Mouse (Mus musculus) adipocyte (in vitro differentiated cells): ENCODE results near the gene Fabp7.

Source experiments
- DNase-seq: peaks from one replicate; pipeline ENCODE4 v3.0.0-alpha.2; 2016; ENCODE audit warnings: low spot score

The Fabp7 gene

GRCm38 (mm10) chr10:57799486-57799885 lies 14.8 kb downstream of the Fabp7 start:
- no peak for DNase-seq

DNA sequence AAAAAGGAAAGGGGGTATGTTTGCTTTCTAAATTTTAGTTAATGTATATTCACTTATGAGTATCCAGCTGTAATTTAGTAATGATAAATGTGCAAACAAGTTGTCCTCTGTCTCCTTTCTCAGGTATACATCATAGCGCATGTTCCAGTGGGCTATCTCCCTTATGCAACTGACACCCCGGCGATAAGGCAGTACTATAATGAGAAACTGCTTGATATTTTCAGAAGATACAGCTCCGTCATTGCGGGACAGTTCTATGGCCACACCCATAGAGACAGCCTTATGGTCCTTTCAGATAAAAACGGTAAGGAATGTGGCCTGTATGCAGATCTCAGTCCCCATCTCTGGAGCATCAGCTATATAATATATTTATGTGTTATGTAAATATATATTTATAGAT lies 23.1 kb downstream of the Fabp7 start:
- no peak for DNase-seq

GRCm38 (mm10) chr10:57812161-57812856 lies 27.6 kb downstream of the Fabp7 start:
- no peak for DNase-seq

DNA sequence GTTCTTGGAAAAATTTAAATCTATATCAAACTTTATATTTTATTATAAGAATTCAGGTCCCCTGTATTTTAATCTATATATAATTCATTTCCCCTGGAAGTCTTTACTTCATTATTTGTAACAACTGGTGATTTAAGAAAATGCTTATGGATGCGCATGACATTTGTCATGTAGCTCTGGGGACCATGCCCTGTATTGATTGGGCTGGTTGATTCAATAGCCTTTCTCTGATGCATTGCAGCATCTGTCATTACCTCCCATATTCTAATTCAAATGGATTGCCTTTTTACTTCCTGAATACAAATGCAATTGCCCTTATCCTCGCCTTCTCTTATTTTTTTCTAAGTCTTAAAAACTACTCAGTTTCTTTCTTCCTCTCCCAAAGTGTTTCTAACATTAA lies 29.6 kb downstream of the Fabp7 start:
- no peak for DNase-seq

DNA sequence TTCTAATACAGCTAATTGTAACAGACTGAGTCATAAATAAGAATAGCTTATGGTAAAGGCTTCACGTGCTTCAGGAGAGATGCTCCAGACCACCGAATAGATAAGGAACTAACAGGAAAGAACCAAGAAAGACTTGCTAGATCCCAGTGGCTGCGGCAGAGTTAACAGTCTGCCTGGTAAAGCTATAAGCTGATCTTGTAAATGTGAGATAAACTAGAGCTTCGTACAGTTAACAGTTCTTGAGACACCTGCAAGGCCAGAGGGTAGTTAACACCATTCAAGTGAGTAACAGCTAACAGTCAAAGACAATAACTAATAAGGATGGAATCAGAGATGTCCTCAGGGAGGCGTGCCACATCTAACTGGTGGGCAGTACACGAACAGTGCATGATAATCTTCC lies 31.2 kb downstream of the Fabp7 start:
- no peak for DNase-seq

GRCm38 (mm10) chr10:57819209-57819608 lies 34.5 kb downstream of the Fabp7 start:
- no peak for DNase-seq

- no peak for DNase-seq
These were observed 37.8 kb downstream of the Fabp7 start for GRCm38 (mm10) chr10:57822473-57822872.

GRCm38 (mm10) chr10:57828649-57829048 lies 44.0 kb downstream of the Fabp7 start:
- no peak for DNase-seq

- no peak for DNase-seq
These were observed 44.9 kb downstream of the Fabp7 start for GRCm38 (mm10) chr10:57829621-57830020.

DNA sequence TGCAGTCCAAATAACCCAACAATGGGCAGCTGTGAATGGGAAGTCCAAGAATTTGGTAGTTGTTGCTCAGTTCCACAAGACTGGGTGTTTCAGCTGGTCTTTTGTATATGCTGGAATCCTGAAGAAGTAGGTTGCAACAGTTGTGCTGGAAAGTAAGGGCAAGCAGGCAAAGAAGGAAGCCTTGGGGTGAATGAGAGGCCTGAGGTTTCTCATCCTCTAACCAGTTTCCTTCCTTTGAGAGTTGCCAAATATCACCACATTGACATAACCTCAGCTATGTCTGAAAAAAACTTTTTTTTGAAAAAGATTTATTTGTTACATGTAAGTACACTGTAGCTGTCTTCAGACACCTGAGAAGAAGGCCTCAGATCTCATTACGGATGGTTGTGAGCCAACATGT lies 50.4 kb downstream of the Fabp7 start:
- DNase-seq, result no peak

GRCm38 (mm10) chr10:57835982-57836381 lies 51.3 kb downstream of the Fabp7 start:
- no peak for DNase-seq
